Mouse (Mus musculus): ENCODE measurements around the gene Metrn.

DNA sequence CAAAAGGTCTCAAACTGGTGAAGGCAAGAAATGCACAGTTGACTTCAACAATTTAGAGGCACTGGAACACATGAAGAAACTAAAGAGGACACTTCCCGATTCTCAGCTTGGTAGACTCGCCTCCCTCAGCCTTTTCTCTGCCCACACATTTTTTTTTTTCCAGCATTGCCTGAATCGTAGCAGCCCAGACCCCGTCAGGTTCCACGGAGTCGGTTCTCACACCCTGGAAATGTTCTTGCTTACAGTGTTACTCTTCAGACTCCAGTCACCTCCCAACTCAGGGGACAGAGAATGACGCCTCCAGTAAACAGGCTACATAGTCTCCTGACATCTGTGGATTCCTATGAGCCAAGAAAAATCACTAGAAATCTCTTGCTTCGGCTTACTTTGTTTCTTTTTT, 36.8 kb downstream of the Metrn start:
- TF ChIP-seq GATA1 (IDR thresholded peaks at IDR 0.05; ENCODE audit: borderline replicate concordance, low read length) (no peak), FLI1 (IDR thresholded peaks at IDR 0.05; ENCODE audit: low read length) (no peak)
